Mouse (Mus musculus): Measurements from ENCODE around the gene Tspan14.

The Tspan14 gene

DNA sequence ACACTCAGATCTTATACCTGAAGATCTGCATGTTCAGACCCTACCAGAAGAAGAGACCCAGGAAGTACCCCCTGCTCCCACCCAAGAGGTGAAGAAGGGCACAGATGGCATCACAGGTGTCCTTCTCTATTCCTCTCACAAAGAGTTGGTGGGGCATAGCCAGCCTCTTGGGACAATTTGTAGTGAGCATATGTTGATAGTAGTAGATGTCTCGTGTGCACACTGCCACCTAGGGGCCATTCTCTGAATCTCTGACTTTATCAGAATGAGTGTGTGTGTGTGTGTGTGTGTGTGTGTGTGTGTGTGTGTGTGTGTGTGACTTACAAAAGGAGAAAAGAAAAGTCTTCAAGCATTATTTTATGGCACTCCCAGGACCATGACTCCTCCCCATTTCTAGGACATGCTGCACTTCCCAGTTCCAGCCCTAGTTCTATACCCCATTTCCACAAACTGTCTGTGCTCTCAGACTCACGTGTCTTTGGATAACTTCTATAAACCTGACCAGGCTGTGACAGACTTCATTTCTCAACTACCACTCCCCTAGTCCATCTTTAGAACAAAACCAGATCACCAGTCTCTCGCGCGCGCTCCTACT lies 8.6 kb upstream of the Tspan14 start:
- DNase-seq (ENCODE audit: low read depth) = peak; percentile 79

DNA sequence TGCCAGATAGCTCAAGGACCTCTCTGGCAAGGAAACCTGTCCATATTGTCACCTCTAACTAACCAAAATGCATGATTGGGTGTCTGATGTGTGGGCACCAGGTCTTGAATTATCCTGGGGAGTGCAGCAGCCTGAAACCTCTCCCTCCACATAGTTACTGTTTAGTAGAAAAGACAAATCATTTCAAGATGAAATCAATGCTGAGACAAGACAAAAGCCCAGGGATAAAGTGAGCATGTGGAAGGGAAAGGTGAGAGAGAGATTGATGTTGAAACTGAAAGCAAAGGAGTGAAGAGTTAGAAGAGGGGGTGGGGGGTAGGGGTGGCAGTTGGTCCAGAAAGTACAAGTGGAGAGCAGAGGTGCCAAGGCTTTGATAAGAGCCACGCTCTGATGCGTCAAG lies 1.4 kb upstream of the Tspan14 start:
- DNase-seq (ENCODE audit: low read depth) = no peak

DNA sequence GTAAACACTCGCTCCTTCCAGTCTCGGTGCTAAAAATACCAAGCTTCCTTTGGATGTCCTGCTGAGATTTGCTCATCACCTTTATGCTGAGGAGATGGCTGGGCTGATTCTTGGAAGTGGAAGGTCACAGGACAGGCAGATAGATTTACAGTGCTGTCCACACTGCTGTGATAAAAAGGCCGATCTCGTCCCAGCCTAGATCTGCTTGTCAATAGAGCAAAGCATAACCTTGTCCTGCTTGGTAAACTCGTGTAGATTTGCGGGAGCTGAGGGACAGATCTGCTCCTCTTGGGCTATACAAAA lies 942 bp upstream of the Tspan14 start:
- DNase-seq (ENCODE audit: low read depth) = no peak

DNA sequence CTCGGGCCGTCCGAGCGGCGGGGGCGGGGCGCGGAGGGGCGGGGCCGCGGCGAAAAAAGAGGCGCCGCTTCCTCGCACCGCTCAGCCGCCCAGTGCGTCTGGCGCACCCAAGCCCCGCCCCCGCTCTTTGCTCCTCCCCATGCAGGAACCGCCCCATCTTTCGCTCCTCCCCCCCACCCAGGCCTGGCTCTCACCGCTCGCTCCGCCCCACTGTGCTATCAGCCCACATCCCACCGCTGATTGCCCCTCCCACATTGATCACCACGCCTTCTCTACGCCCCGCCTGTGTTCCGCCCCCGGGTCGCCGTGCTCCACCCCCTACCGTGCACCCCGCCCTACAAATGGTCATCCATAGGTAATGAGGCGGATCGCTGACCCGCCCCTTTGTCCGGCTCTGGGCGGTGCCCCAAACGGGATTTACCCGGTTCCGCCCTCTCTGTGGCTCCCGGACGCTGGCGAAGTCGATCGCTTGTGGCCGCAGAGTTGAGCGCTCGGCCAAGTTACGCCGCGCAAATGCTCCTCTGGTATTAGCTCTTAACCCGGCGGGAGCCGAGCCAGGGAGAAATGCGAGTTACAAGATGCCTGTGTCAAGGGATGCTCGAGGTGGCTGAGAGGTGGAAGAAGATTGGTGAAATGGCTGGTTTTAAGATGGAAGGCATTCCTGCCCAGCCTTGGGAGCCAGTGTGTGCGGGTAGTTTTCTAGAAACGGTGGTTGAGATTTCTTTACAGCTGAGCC lies 423 bp upstream of the Tspan14 start:
- DNase-seq (ENCODE audit: low read depth) = peak; percentile 88

DNA sequence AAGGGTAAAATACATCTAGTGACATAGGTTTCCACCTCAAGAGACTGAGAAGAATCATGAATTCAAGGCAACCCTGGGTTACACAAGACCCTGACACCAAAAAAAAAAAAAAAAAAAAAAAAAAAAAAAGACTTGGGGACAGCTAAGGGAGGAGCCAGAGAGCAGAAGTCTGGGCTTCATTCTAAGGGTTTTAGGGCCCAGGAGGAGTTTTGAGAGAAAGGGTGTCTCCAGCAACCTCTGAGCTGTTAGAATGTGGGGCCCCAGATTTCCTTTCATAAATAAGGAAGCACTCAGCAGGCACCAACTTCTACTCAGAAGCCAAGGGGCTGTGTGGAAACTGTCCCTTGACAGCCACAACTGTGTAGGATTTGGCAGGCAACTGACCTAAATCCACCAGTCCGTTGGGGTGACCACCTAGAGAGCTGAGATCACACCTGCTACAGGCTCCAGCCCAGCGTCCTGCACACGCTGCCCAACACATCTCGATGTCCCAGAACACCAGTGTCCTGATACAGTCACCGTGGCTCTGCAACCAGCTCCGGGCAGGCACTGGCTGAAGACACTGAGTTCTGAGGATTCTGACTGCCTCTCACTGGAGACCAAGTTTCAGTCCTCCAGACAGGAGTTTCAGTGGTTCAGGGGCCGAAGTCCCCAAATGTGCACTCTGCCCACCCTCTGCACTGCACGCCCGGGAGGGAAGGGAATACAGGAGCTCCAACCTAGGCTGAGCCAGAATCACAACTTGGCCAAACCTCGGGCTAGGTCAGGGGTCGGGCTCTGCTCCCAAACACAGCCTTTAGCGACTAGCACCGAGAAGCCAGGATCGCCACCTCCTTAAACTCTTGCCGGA lies 875 bp downstream of the Tspan14 start:
- no peak for DNase-seq (ENCODE audit: low read depth)

DNA sequence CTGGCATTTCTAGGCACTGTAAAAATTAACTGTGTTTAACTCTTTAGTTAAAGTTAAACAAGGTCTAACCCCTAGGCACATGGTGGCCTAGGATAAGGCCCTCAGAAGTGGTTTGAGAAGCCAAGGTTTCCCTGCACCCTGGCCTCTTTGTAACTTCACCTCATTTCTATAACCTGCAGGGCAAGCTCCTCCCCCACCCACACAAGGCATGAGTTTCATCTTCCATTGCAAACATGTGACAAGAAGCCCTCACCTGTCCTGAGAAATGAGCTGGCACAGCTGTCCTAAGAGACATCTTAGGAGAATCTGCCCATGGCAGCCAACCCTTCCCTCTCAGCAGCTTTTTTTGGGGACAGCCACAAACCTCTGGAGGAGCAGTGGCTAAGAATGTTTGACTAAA lies 1.7 kb downstream of the Tspan14 start:
- DNase-seq (ENCODE audit: low read depth) = no peak

DNA sequence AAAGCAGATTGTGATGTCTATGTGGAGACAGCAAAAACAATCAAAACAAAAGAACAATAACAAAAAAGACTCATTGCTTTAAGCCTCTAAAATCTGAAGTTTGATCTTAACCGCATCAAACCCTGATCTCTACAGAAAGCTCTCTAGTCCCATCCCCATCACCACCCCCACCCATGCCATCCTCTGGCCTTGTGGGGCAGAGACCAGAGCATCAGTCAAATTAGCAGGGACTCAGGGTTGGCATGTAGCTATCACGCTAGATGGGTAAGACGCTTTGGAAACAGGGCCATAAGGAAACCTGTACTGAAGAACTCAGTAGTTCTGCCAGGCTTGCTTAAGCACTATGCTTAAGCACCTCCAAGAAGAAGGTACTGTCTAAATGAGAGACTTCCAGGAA lies 2.4 kb downstream of the Tspan14 start:
- DNase-seq (ENCODE audit: low read depth) = no peak

DNA sequence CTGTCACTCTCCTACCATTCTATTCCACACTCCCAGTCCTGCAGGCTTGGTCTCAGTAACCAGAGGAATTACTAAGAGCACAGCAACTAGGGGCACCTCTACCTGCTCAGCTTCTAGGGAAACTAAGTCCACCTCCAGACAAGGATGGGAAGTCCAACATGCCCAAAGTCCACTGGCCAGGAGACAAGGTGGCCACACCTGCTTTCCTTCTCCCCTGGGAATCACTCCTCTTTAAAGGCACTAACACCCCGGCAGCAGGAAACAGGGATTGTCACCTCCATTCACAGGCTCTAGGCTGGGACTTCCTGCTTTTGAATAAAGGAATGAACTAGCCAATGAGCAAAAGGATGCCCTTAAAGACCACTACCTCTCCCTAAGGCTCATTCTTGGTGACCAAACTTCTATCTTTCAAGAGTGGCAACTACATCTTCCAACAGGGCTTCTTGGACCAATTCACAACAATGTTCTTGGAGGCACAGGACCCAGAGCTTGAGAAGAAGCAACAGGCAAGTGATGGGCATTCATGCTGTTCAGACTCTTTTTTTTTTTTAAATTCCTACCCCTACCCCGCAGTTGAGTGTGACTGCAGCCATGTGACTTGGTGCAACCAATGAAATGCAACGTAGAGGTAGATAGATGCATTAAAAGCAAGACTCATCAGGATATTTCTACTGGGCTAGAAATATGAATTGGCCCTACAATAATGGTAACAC lies 3.0 kb downstream of the Tspan14 start:
- DNase-seq (ENCODE audit: low read depth) = no peak

DNA sequence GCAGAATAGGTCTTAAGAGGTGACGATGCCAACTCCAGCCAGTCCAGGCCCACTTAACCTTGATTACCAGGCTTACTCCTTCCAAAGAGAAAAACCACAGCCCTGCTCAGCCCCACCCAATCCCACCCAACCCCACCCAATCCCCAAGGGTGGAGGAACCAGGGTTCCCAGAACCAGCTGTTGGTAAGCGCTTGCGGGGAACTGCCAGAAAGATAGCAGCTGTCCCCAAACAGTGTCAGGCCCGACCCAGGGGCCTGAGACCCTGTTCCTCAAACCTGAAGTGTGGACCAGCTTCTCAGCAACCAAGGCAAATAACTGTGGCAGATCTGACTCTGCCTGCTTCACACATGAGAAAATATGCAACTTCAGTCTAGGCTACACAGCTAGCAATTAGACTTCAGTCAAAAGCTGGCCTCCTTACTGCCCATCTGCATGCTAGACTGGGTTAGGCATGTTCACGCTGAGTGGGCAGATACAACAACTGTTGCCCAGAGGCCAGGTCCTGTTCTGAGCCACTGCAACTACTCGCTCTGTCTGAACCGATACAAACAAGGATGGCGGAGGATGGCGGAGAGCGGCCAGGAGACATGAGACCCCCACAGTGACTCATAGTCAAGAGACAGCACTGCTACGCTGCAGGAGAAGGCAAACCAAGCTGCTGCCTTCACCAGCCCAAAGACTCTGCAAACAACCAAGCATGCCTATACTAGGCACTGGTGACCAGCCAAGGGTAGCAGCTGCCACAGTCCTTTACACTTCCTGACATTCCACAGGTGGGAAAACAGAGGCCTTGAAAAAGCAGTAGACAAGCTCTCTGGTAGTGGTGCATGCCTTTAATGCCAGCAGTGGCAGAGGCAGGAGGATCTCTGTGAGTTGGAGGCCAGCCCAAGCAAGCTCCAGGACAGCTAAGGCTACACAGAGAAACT lies 4.0 kb downstream of the Tspan14 start:
- DNase-seq (ENCODE audit: low read depth) = no peak

DNA sequence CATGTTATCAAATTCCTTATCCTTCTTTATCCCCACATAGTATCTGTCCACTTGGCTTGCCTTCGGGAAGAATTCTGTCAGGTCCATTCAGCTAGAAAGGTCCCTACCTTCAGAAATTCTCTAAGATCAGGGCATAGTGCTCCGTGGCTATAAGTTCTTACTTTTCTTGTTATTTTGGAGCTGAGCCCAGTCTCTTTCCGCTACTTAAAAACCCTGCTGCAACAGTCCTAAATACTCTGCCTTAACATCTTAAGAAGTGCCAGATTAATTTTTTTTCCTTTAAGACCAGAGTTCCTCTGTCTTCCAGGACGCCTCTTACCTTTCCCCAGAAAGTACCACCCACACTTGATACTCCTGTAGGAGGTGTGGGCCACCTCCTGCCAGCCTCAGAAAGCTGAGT lies 6.4 kb downstream of the Tspan14 start:
- DNase-seq (ENCODE audit: low read depth) = no peak

DNA sequence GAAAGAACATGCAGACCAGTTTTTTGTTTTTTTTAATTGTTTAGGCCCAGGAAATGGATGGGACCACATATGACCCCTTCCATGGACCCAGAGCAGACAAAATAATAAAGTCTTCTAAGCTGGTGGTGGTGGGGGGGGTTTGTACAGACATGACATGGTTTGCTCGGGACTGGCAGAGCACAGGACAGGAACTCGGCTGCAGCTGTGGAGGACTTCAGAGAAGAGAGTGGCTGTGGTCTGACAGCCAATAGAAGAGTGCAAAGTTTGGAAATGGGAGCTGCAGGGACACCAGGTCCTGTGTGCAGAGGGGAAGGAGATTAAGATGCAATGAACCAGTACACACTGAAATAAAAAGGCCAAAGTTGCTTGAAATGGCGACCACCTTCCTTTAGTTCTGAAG lies 7.0 kb downstream of the Tspan14 start:
- DNase-seq (ENCODE audit: low read depth) = no peak

DNA sequence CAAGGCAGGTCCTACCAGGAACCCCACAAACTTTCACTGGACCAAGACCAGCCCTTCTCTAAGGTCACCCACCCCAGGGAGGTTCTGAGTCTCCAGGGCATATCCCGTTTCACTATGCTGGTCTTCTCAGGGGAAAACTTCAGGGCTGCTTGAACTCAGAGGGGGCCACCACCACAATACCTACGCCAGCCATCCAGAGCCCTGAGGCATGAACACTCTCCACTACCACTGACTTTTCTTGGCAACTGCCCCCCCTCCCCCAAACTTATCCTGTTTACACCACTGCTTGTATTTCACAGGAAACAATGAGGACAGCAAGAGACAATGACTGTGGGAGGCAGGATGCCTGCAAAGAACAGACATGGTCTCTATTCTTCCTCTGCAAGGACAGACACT lies 7.6 kb downstream of the Tspan14 start:
- DNase-seq (ENCODE audit: low read depth) = no peak

DNA sequence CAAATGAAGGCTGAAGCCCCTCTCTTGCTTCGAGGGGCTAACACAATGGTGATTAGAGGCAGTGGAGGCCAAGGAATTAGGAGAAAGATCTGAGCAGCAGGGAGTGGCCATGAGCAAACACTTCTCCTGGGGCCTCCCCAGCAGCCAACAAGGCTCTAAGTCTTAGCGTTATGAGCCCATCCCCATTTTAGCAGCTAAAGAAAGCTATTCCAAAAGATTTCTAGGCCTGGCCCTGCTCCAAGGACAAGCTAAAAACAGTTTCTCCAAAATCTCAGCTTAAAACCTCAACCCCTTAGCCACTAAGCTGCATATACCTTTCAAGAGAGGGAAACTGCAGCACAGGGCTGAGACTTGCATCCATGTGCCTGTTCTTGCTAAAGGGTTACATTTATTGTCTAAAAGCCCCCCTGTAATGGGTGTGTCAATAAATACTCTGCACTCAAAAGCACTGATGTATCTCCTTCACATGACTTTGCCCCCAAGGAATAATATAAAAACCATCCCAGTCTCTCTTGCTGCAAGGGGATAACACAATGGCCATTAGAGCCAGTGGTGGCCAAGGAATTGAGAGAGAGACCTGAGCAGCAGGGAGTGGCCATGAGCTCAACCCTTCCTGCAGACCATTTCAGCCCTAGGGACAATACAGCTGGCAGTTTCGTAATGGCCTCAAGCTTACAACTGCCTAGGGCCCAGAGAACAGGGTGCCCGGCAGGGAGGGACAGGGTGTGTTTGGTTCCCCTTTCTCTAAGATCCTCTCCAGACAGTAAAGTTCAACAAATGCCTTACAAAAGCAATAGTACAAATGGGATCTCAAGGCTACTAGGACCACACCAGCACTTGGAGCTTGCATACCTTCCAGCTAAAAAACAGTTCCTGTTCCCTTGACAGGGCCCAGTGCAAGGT lies 8.3 kb downstream of the Tspan14 start:
- DNase-seq (ENCODE audit: low read depth) = no peak

DNA sequence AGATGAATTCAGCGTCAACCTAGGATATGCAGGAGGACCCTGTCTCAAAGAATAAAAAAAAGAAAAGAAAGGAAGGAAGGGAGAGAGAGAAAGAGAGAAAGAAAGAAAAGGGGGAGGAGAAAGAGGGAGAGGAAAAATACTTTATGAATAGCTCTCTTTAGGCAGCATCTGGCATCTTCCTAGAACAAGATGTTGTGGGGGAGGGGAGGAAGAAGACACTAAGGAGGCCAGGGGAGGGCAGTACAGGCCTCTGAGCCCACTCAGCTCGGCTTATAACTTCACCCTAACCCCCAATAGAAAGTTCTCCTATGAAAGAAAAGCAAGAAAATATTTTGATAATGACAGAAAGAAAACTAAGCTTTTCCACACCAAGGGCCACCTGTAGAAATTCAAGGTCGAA lies 9.0 kb downstream of the Tspan14 start:
- no peak for DNase-seq (ENCODE audit: low read depth)

DNA sequence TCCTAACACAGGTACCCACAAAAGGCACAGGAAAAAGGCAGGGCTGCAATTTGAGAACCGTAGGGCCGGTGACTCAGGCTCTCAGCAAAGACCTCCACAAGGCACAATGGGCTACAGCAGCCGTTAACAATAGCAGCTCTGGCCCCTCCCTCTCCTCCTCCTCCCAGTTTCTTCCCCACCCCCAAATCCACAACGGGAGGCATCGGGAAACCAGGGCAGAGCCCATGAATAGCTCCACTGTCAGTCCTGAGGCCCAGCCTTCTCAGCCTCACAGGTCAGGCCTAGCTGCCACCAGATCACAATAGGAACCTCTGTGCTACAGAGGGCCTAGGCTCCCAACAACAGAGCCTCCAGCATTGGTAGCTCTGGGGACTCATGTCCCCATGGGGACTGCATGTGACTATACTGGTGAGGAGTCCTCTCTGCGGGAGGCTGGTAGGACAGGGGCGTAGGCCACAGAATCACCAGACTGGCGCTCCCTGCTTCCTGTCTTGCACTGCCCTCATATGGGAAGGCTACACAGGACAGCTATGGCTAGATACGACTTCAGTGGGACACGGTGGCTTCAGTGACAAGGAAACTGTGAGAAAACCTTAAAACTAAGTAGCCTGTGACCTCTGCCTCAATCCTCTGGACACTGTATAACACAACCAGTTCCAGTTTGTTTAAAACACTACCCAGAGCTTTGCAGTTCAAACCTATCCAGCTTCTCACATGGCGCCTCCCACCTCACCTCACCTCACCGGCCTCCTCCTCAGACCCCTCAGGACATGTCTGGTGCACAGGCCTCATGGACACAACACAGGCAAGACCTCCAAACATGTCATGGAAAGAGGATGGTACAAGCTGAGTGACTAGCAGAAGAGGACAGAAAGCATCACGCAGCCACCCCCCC lies 10.1 kb downstream of the Tspan14 start:
- no peak for DNase-seq (ENCODE audit: low read depth)

DNA sequence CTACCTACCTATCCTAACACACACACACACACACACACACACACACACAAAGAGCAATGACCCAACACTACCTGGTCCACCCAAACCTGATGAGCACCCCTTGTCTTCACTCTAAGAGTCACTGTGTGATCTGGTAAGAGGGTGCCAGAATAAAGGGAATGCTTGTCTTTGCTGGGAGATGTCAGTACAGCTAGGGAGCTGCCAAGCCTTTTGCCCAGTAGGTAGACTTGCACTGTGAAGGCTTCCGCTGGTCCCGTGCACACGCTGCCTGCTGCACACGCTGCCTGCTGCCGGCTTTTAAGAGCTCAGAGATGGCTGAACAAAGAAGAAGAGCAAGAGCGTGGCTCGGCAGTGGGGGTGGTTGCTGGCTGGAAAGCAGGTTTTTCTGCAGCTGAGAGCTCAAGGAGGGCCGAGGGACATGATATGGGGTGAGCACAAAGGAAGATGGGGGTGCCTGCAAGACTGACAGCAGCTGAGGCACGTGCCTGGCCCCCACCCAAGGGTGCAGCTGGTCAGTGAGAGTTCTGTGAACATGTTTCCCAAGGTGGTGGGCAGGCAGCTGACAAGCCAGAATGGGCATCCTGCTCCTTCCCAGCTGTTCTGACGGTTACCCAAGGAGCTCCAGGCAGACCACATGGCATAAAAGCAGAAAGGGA lies 10.9 kb downstream of the Tspan14 start:
- DNase-seq (ENCODE audit: low read depth) = no peak

DNA sequence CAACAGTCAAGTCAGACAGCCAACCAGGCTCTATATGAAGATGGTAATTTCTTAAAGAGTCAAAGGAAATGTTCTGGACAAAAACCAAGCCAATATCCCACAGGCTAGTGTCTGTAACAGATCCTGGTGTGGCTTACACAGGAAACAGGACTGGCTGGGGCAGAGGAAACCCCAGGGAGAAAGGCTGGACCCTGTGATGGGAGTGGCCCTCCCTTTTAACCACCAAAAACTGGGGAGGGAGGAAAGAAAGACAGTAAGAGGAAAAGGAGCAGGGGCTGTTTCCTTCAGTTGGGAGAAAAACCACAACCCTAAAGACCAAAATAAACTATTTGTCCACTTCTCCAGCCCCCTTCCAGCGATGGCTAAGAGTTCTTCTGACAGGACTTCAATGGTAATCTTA lies 11.5 kb downstream of the Tspan14 start:
- DNase-seq (ENCODE audit: low read depth) = no peak

DNA sequence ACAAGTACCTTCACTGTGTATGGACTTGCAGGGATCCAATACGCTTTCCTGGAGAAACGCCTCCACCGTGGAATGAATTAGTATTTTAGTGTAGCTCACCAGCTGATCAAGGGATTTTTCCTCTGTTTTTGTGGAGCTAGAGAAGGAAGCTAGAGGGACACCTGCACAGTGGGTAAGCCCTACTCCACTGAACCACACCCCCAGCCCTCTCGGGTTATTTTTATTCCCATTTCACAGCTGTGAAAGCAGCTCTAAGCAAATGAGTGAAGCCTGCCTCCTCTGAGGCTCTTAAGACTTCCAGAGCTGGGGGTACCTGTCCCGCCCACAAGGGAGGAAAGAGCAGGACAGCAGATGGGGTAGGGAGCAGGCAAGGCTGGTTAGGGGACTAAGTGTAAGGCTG lies 13.2 kb downstream of the Tspan14 start:
- DNase-seq (ENCODE audit: low read depth) = no peak

DNA sequence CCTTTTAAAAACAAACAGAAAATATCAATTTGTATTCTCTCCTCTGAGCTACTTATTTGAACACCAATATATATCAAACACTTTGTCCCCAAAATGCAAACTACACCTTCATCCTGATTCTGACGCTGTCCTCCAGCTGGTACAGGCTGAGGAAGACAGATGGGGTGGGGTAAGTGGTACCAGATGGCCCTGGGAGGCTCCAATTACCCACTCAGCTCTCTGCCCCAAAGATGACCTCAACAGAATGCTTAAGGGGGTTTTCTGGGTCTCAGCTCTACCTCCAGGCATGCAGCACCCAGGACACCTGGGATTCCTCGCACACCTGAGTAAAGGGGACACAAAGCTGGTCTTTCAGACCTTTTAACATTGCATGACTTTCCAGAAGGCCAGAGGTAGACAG lies 13.9 kb downstream of the Tspan14 start:
- DNase-seq (ENCODE audit: low read depth) = no peak

All from c-Kit-positive CD71-negative TER-119-negative erythroid progenitor cells, embryonic 14.5 days (primary cell).